ENCODE assay signal across 25 mouse cellular contexts in genomic region chr16:48444589-48444988, GRCm38 (mm10). TPM values are rescaled to one million over a fixed set of nuclear protein-coding genes. Genes with fewer than 3 reads are reported as not detected.
DNase-seq lines count a peak whose midpoint lies in the region; ATAC-seq and TF ChIP-seq lines count a peak whose summit lies in the region.
"Had no signal": no experiment of that assay in that cellular context is flagged by ENCODE, and none has a peak within 500 bp of the region (broad histone marks: within the 10 kb centered on the region; RNA-seq: fewer than 3 reads in every experiment).

No protein-coding gene starts in this region.

- H3K4me2 ChIP-seq in midbrain, embryonic 11.5 days, result no peak overlapping the region
- H3K4me2 ChIP-seq in midbrain, postnatal 0 days (ENCODE audit: low read depth, low read length, poor library complexity, severe bottlenecking), result no peak overlapping the region

- TF ChIP-seq CTCF in midbrain, postnatal 0 days (IDR thresholded peaks at IDR 0.05), result no peak

- peak; percentile 85 for DNase-seq in heart, adult 11 months
- no peak for DNase-seq in heart, postnatal 14 days
- DNase-seq in midbrain, embryonic 11.5 days (ENCODE audit: low spot score, missing footprints), result peak; percentile 71
- DNase-seq in midbrain, postnatal 0 days (ENCODE audit: low spot score), result no peak
- DNase-seq: adrenal gland, adult 2 months; adrenal gland, adult 8-10 months; adrenal gland, postnatal 10 days; adrenal gland, postnatal 14 days; adrenal gland, postnatal 25 days; adrenal gland, postnatal 36 days; B cell, adult 2 months; cerebellum, adult 11 months; cerebellum, adult 11-12 months; cerebellum, adult 18-20 months had no signal

- no peak overlapping the region for H3K9ac ChIP-seq in midbrain, embryonic 11.5 days (ENCODE audit: low read length)
- no peak overlapping the region for H3K9ac ChIP-seq in midbrain, postnatal 0 days (replicated peaks; ENCODE audit: low read length, poor library complexity, severe bottlenecking)

- no peaks in the 10 kb centered on the region for H3K36me3 ChIP-seq in midbrain, embryonic 11.5 days (ENCODE audit: control insufficient read depth, insufficient read depth, low read length)
- H3K36me3 ChIP-seq in midbrain, postnatal 0 days (ENCODE audit: insufficient read depth, low read length), result no peaks in the 10 kb centered on the region
- H3K36me3 ChIP-seq: G1E had no signal

- H3K27me3 ChIP-seq in midbrain, embryonic 11.5 days (ENCODE audit: control insufficient read depth, insufficient read depth, low read length), result no peaks in the 10 kb centered on the region
- no peaks in the 10 kb centered on the region for H3K27me3 ChIP-seq in midbrain, postnatal 0 days (ENCODE audit: insufficient read depth, low read length)
- H3K27me3 ChIP-seq: CH12.LX had no signal

- no peaks in the 10 kb centered on the region for H3K9me3 ChIP-seq in midbrain, embryonic 11.5 days (ENCODE audit: control insufficient read depth, low read length)
- no peaks in the 10 kb centered on the region for H3K9me3 ChIP-seq in midbrain, postnatal 0 days (ENCODE audit: low read length)
- H3K9me3 ChIP-seq: G1E had no signal

- H3K27ac ChIP-seq in midbrain, embryonic 11.5 days (ENCODE audit: low read depth, low read length), result no peak overlapping the region
- H3K27ac ChIP-seq in midbrain, postnatal 0 days (ENCODE audit: low read depth, low read length), result no peak overlapping the region

- no peaks in the 10 kb centered on the region for H3K4me1 ChIP-seq in midbrain, embryonic 11.5 days (ENCODE audit: control insufficient read depth, insufficient read depth, low read length)
- no peaks in the 10 kb centered on the region for H3K4me1 ChIP-seq in midbrain, postnatal 0 days (ENCODE audit: insufficient read depth, low read length)

- 89% methylated on average over 5 of the region's 5 CpGs for WGBS in midbrain, embryonic 11.5 days
- 96% methylated on average over 5 of the region's 5 CpGs for WGBS in midbrain, postnatal 0 days

- no peak overlapping the region for H3K4me3 ChIP-seq in midbrain, embryonic 11.5 days (ENCODE audit: low read depth, low read length)
- H3K4me3 ChIP-seq in midbrain, postnatal 0 days (ENCODE audit: low read depth, low read length), result no peak overlapping the region

- no peak for ATAC-seq in midbrain, embryonic 11.5 days (ENCODE audit: low FRiP score)
- ATAC-seq in midbrain, postnatal 0 days (ENCODE audit: low FRiP score), result no peak
- ATAC-seq: activated CD4-positive, CD25-positive, alpha-beta regulatory T cell, adult 4 months; CD4-positive, CD25-positive, alpha-beta regulatory T cell, adult 4 months; Patski had no signal

- intact Hi-C loops in heart, postnatal 14 days (cut with DNase I), result no loop called here

RNA-seq across cellular contexts. Expression of gene Morc1, which starts 13.6 kb away (rescaled TPM):
- under 1 TPM in 1 of 2 experiments, not detected in 1; 0.20 TPM for total RNA-seq in heart, postnatal 14 days (2021)
- polyA plus RNA-seq in midbrain, embryonic 11.5 days (2014; fragmentation: Nextera tagmentation; extraction: Ambion mirVana), result not detected in 2 replicates
- total RNA-seq in midbrain, postnatal 0 days (2014; rRNA removed), result 0.11 TPM in 1 of 2 replicates, not detected in the other
- 0.11 and 0.23 TPM in 2 replicates for polyA plus RNA-seq in midbrain, postnatal 0 days (2015; fragmentation: Nextera tagmentation; extraction: Ambion mirVana)
- total RNA-seq: adrenal gland, adult 18-20 months; adrenal gland, adult 2 months; adrenal gland, adult 8-10 months; adrenal gland, postnatal 10 days; adrenal gland, postnatal 14 days; adrenal gland, postnatal 25 days; adrenal gland, postnatal 36 days; MEL had no signal
- polyA plus RNA-seq: adrenal gland, adult 2 months; C2C12; G1E; Patski had no signal

RNA-seq across cellular contexts. Expression of gene Gm5485, which starts 32.4 kb away (rescaled TPM):
- not detected for total RNA-seq in heart, postnatal 14 days (2021)
- not detected in 2 replicates for polyA plus RNA-seq in midbrain, embryonic 11.5 days (2014; fragmentation: Nextera tagmentation; extraction: Ambion mirVana)
- not detected in 2 replicates for total RNA-seq in midbrain, postnatal 0 days (2014; rRNA removed)
- polyA plus RNA-seq in midbrain, postnatal 0 days (2015; fragmentation: Nextera tagmentation; extraction: Ambion mirVana), result not detected in 2 replicates
- total RNA-seq: adrenal gland, adult 18-20 months; adrenal gland, adult 2 months; adrenal gland, adult 8-10 months; adrenal gland, postnatal 10 days; adrenal gland, postnatal 14 days; adrenal gland, postnatal 25 days; adrenal gland, postnatal 36 days; adrenal gland, postnatal 4 days; CH12.LX; ES-E14; G1E; MEL had no signal
- polyA plus RNA-seq: activated CD4-positive, CD25-positive, alpha-beta regulatory T cell, adult 4 months; adrenal gland, adult 2 months; brain, embryonic 14.5 days; C2C12; CD4-positive, CD25-positive, alpha-beta regulatory T cell, adult 4 months; G1E; Patski had no signal

Comparison
In these comparisons a context has a peak if more than half of its experiments do, and no peak if none do; other contexts are left out.
1. DNase-seq: peak in heart, adult 11 months (single experiment) and midbrain, embryonic 11.5 days (single experiment); none in heart, postnatal 14 days (0 of 2) and midbrain, postnatal 0 days (single experiment).